Mouse (Mus musculus): ENCODE data around the gene Cd79a.

DNA sequence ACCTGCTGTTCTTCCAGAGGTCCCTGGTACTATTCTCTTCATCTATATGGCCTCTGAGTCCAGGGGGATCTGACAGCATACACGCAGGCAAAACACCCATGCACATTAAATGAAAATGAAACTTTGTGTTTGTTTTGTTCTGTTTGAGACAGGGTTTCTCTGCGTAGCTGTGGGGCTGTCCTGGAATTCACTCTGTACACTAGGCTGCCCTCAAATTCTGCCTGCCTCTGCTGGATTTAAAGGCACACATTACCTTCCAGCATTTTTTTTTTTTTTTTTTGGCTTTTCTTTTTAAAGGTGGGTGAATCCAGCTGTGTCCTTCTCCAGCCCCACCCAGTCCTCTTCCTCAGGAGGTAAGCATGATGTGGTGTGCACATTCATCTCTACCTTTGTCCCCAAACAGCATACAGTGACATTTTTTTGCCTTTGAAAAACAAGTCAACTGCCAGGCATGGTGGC, 5.0 kb upstream of the Cd79a start:
- TF ChIP-seq CTCF (IDR thresholded peaks at IDR 0.05; ENCODE audit: low read depth, low read length) (no peak), EP300 (IDR thresholded peaks at IDR 0.05; ENCODE audit: insufficient read depth, low read depth, low read length) (no peak)
